Mouse (Mus musculus): ENCODE measurements around the gene Pdzd7. TPM values are rescaled to one million over a fixed set of nuclear protein-coding genes. Genes with fewer than 3 reads are reported as not detected.

Gene Pdzd7
- total and polyA plus RNA-seq, 3 experiments: 0.17 to 0.20 TPM; not detected in 1

GRCm38 (mm10) chr19:44987851-44988250 is 57.7 kb downstream of the Pdzd7 start:
- no peak overlapping the region for H3K4me3 ChIP-seq (replicated peaks in 1 of 3; ENCODE audit: low read depth in 2 of 3, low read length in 2 of 3, poor library complexity in 1 of 3)
- no peak for TF ChIP-seq ELF1 (IDR thresholded peaks at IDR 0.05; ENCODE audit: low read depth, low read length)
- no peak for TF ChIP-seq ZKSCAN1 (IDR thresholded peaks at IDR 0.05; ENCODE audit: borderline replicate concordance, low read depth, low read length)
- TF ChIP-seq JUND (conservative IDR thresholded peaks at IDR 0.05; ENCODE audit: low read depth, low read length): no peak
- TF ChIP-seq PAX5 (IDR thresholded peaks at IDR 0.05; ENCODE audit: low read length): no peak
- TF ChIP-seq MYC (IDR thresholded peaks at IDR 0.05; ENCODE audit: low read depth, low read length): no peak
- TF ChIP-seq KAT2A (IDR thresholded peaks at IDR 0.05; ENCODE audit: insufficient replicate concordance, low read length): no peak
- no peak for TF ChIP-seq CHD1 (IDR thresholded peaks at IDR 0.05; ENCODE audit: low read depth, low read length)
- TF ChIP-seq MAFK (IDR thresholded peaks at IDR 0.05; ENCODE audit: insufficient replicate concordance, low read length): no peak
- no peak for TF ChIP-seq E2F4 (IDR thresholded peaks at IDR 0.05; ENCODE audit: insufficient replicate concordance, low read depth, low read length)
- no peak for TF ChIP-seq RAD21 (IDR thresholded peaks at IDR 0.05; ENCODE audit: low read depth, low read length)
- TF ChIP-seq NELFE (IDR thresholded peaks at IDR 0.05; ENCODE audit: low read depth, low read length): no peak
- no peak for TF ChIP-seq CHD2 (IDR thresholded peaks at IDR 0.05; ENCODE audit: low read length)
- no peak for TF ChIP-seq ZC3H11A (IDR thresholded peaks at IDR 0.05; ENCODE audit: low read depth, low read length)
- no peak for TF ChIP-seq CTCF (conservative IDR thresholded peaks at IDR 0.05 in 1 of 2, IDR thresholded peaks at IDR 0.05 in 1 of 2; ENCODE audit: low read depth in 2 of 2, low read length in 2 of 2)
- no peak for TF ChIP-seq JUN (IDR thresholded peaks at IDR 0.05; ENCODE audit: insufficient read depth, low read depth, low read length)
- TF ChIP-seq GABPA (IDR thresholded peaks at IDR 0.05; ENCODE audit: insufficient replicate concordance, low read depth, low read length): no peak
- TF ChIP-seq UBTF (IDR thresholded peaks at IDR 0.05; ENCODE audit: low read depth, low read length): no peak
- no peak for DNase-seq (ENCODE audit: extremely low read depth)
- in situ Hi-C loops (cut with MboI; ENCODE audit: low pct_ligation_motif_present, low pct_unique_long_range_greater_than_20kb, low sequenced_read_pairs) (no loop called here), dilution Hi-C loops (cut with MboI; ENCODE audit: extremely low pct_ligation_motif_present, extremely low pct_unique_long_range_greater_than_20kb, low sequenced_read_pairs) (no loop called here)
- H3K27ac ChIP-seq (ENCODE audit: insufficient read depth, low read depth): no peak overlapping the region
- peaks cover 0 to 45% of the 10 kb centered on the region in 2 experiments for H3K36me3 ChIP-seq (replicated peaks in 1 of 2; ENCODE audit: control insufficient read depth in 1 of 2, insufficient read depth in 1 of 2, low read length in 1 of 2)
- no peak overlapping the region for H3K4me2 ChIP-seq (ENCODE audit: insufficient read depth, low read depth, poor library complexity, severe bottlenecking)
- H3K4me1 ChIP-seq (ENCODE audit: control insufficient read depth in 1 of 2, insufficient read depth in 2 of 2): peaks cover 4 to 27% of the 10 kb centered on the region in 2 experiments; a peak in 3 of 4 replicates
- H3K79me2 ChIP-seq (replicated peaks; ENCODE audit: control insufficient read depth, extremely low read depth, insufficient read depth, poor library complexity, severe bottlenecking): no peaks in the 10 kb centered on the region
- H3K9ac ChIP-seq (ENCODE audit: insufficient read depth, low read depth): no peak overlapping the region
- no peaks in the 10 kb centered on the region for H3K9me3 ChIP-seq (replicated peaks; ENCODE audit: low read length)
- no peaks in the 10 kb centered on the region for H3K27me3 ChIP-seq (replicated peaks)

GRCm38 (mm10) chr19:44987004-44987403 is 58.5 kb downstream of the Pdzd7 start:
- peaks cover 0 to 29% of the 10 kb centered on the region in 2 experiments; a peak in 2 of 4 replicates for H3K4me1 ChIP-seq (ENCODE audit: control insufficient read depth in 1 of 2, insufficient read depth in 2 of 2)
- in situ Hi-C loops (cut with MboI; ENCODE audit: low pct_ligation_motif_present, low pct_unique_long_range_greater_than_20kb, low sequenced_read_pairs) (no loop called here), dilution Hi-C loops (cut with MboI; ENCODE audit: extremely low pct_ligation_motif_present, extremely low pct_unique_long_range_greater_than_20kb, low sequenced_read_pairs) (no loop called here)
- no peak for DNase-seq (ENCODE audit: extremely low read depth)
- H3K27me3 ChIP-seq (replicated peaks): no peaks in the 10 kb centered on the region
- H3K9me3 ChIP-seq (replicated peaks; ENCODE audit: low read length): no peaks in the 10 kb centered on the region
- no peak for TF ChIP-seq ELF1 (IDR thresholded peaks at IDR 0.05; ENCODE audit: low read depth, low read length)
- TF ChIP-seq PAX5 (IDR thresholded peaks at IDR 0.05; ENCODE audit: low read length): no peak
- no peak for TF ChIP-seq CHD2 (IDR thresholded peaks at IDR 0.05; ENCODE audit: low read length)
- no peak for TF ChIP-seq RAD21 (IDR thresholded peaks at IDR 0.05; ENCODE audit: low read depth, low read length)
- TF ChIP-seq BHLHE40 (IDR thresholded peaks at IDR 0.05; ENCODE audit: low read depth, low read length): no peak
- TF ChIP-seq EP300 (IDR thresholded peaks at IDR 0.05; ENCODE audit: low read length): no peak
- no peak for TF ChIP-seq POLR2AphosphoS2 (IDR thresholded peaks at IDR 0.05; ENCODE audit: low read depth, low read length)
- TF ChIP-seq POLR2A (IDR thresholded peaks at IDR 0.05; ENCODE audit: low read depth, low read length): no peak
- H3K27ac ChIP-seq (ENCODE audit: insufficient read depth, low read depth): no peak overlapping the region
- H3K4me2 ChIP-seq (ENCODE audit: insufficient read depth, low read depth, poor library complexity, severe bottlenecking): no peak overlapping the region
- H3K79me2 ChIP-seq (replicated peaks; ENCODE audit: control insufficient read depth, extremely low read depth, insufficient read depth, poor library complexity, severe bottlenecking): no peaks in the 10 kb centered on the region
- H3K4me3 ChIP-seq (replicated peaks in 1 of 3; ENCODE audit: low read depth in 2 of 3, low read length in 2 of 3, poor library complexity in 1 of 3): no peak overlapping the region
- no peak overlapping the region for H3K9ac ChIP-seq (ENCODE audit: insufficient read depth, low read depth)
- peaks cover 0 to 39% of the 10 kb centered on the region in 2 experiments for H3K36me3 ChIP-seq (replicated peaks in 1 of 2; ENCODE audit: control insufficient read depth in 1 of 2, insufficient read depth in 1 of 2, low read length in 1 of 2)
